Mouse (Mus musculus): ENCODE measurements around the gene Nmnat2.

DNA sequence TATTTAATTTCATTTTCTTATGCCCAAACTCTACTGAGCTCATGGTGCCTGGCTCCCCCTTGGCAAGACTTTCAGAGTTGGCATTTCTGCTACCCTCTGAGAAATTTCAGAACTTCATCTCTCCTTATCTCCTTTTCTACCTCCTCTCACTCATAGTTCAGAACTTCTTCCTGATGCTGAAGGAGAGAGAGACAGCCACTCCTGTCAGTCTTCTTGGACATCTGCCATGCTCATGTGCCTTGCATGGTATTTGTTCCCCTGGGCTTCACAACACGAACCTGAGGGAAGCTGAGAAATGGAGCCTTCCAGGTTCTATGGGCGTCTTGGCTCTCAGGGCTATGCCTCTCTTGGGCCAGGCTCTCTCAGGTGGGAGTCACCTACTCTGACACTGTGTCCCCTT is 87.5 kb downstream of the Nmnat2 start:
- no peak for TF ChIP-seq CEBPB (IDR thresholded peaks at IDR 0.05; ENCODE audit: insufficient read depth, poor library complexity, severe bottlenecking)
- TF ChIP-seq POLR2A (IDR thresholded peaks at IDR 0.05; ENCODE audit: insufficient read length, low read depth), result no peak
- no peak for TF ChIP-seq USF1 (IDR thresholded peaks at IDR 0.05; ENCODE audit: low read depth)
- TF ChIP-seq MAX (IDR thresholded peaks at IDR 0.05; ENCODE audit: low read depth), result no peak
- TF ChIP-seq TCF12 (IDR thresholded peaks at IDR 0.05; ENCODE audit: insufficient read depth, poor library complexity, severe bottlenecking), result no peak
- TF ChIP-seq MYOG (IDR thresholded peaks at IDR 0.05; ENCODE audit: control insufficient read depth in 1 of 3, insufficient read depth in 1 of 3, insufficient read length in 2 of 3, low read depth in 2 of 3), result no peak
- no peak for TF ChIP-seq POLR2AphosphoS2 (IDR thresholded peaks at IDR 0.05; ENCODE audit: insufficient read length, low read depth)
- TF ChIP-seq REST (IDR thresholded peaks at IDR 0.05; ENCODE audit: insufficient read depth, insufficient read length), result no peak
- no peak for TF ChIP-seq MYOD1 (IDR thresholded peaks at IDR 0.05; ENCODE audit: control insufficient read depth in 1 of 3, insufficient read length in 2 of 3, low read depth in 2 of 3)
